Mouse (Mus musculus) MEL (cell line): ENCODE results near the gene Stra6.

ENCODE experiments used
- BHLHE40 ChIP-seq: IDR thresholded peaks from 2 replicates; pipeline ENCODE4 v1.6.1; 2012; ENCODE audit warnings: low read depth, mild to moderate bottlenecking, inconsistent platforms, low read length, improper control_type of control experiment, borderline replicate concordance
- CHD1 ChIP-seq: IDR thresholded peaks from 2 replicates; pipeline ENCODE4 v1.6.1; 2012; ENCODE audit warnings: low read depth, mild to moderate bottlenecking, inconsistent platforms, low read length, improper control_type of control experiment
- CTCF ChIP-seq, 3 experiments: IDR thresholded peaks in 2 of 3; conservative IDR thresholded peaks in 1 of 3; 2 replicates each; pipeline ENCODE4 v1.5.1; 2011 to 2012; ENCODE audit warnings: low read length in 3 of 3, low read depth in 2 of 3, mild to moderate bottlenecking in 2 of 3, improper control_type of control experiment in 1 of 3, inconsistent platforms in 1 of 3, mixed read lengths in 1 of 3, moderate library complexity in 1 of 3; ENCODE audit not compliant: control insufficient read depth in 1 of 3, insufficient read depth in 1 of 3, poor library complexity in 1 of 3, severe bottlenecking in 1 of 3
- E2F4 ChIP-seq: IDR thresholded peaks from 2 replicates; pipeline ENCODE4 v1.6.1; 2011; ENCODE audit warnings: low read depth, low read length, improper control_type of control experiment, borderline replicate concordance
- ELF1 ChIP-seq: IDR thresholded peaks from 2 replicates; pipeline ENCODE4 v1.6.1; 2014; ENCODE audit warnings: low read depth, mild to moderate bottlenecking, inconsistent platforms, low read length, improper control_type of control experiment, moderate library complexity
- EP300 ChIP-seq, 2 experiments: IDR thresholded peaks; 2 replicates each; pipeline ENCODE4 v1.6.1; 2011; ENCODE audit warnings: improper control_type of control experiment in 2 of 2, low read length in 2 of 2, low read depth in 1 of 2, mild to moderate bottlenecking in 1 of 2
- GATA1 ChIP-seq: IDR thresholded peaks from 2 replicates; pipeline ENCODE4 v1.6.1; 2011; ENCODE audit warnings: low read depth, low read length, improper control_type of control experiment
- KAT2A ChIP-seq: conservative IDR thresholded peaks from 2 replicates; pipeline ENCODE4 v1.6.1; 2012; ENCODE audit warnings: low read depth, low read length, improper control_type of control experiment, inconsistent platforms
- POLR2A ChIP-seq, 2 experiments: IDR thresholded peaks; 2 replicates each; pipeline ENCODE4 v1.6.1; 2011 to 2012; ENCODE audit warnings: low read length in 2 of 2, mild to moderate bottlenecking in 2 of 2, control low read depth in 1 of 2, improper control_type of control experiment in 1 of 2, low read depth in 1 of 2, moderate library complexity in 1 of 2; ENCODE audit not compliant: control insufficient read depth in 1 of 2, insufficient read depth in 1 of 2, poor library complexity in 1 of 2
- POLR2AphosphoS2 ChIP-seq: IDR thresholded peaks from 2 replicates; pipeline ENCODE4 v1.6.1; 2011; ENCODE audit warnings: low read length, improper control_type of control experiment
- POLR2AphosphoS5 ChIP-seq: IDR thresholded peaks from 2 replicates; pipeline ENCODE4 v1.6.1; 2012; ENCODE audit warnings: low read depth, borderline replicate concordance, mild to moderate bottlenecking, inconsistent platforms, low read length, moderate library complexity, mixed read lengths
- SMC3 ChIP-seq: IDR thresholded peaks from 2 replicates; pipeline ENCODE4 v1.6.1; 2011; ENCODE audit warnings: low read depth, low read length, improper control_type of control experiment
- TCF12 ChIP-seq: IDR thresholded peaks from 2 replicates; pipeline ENCODE4 v1.6.1; 2014; ENCODE audit warnings: low read depth, mild to moderate bottlenecking, inconsistent platforms, low read length, improper control_type of control experiment, moderate library complexity
- USF1 ChIP-seq: IDR thresholded peaks from 2 replicates; pipeline ENCODE4 v1.6.1; 2014; ENCODE audit warnings: low read depth, mild to moderate bottlenecking, inconsistent platforms, low read length, improper control_type of control experiment, moderate library complexity

DNA sequence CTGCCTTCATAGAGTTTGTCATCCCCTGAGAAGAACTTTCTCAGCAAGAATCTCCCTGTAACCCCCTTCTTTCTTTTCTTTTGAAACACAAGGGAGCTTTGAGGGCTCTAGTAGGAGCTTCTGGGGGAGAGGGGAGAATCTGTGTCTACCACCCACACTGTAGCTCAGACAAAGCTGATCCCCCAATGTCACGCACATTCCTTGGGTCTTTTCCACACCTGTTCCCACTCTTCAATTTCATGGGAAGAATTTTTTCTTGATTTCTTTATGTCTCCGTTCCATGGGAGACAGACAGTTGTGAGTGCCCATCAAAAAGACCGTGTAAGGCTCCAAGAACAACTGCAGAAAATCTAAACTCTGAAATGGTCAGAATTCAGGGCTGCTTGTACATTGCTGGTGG is 105.3 kb downstream of the Stra6 start:
- TF ChIP-seq EP300 (IDR thresholded peaks at IDR 0.05; ENCODE audit: low read depth in 1 of 2, low read length in 2 of 2) (no peak), E2F4 (no peak), POLR2AphosphoS5 (no peak), TCF12 (no peak), USF1 (no peak), CTCF (IDR thresholded peaks at IDR 0.05 in 2 of 3, conservative IDR thresholded peaks at IDR 0.05 in 1 of 3; ENCODE audit: control insufficient read depth in 1 of 3, insufficient read depth in 1 of 3, low read depth in 2 of 3, low read length in 3 of 3, poor library complexity in 1 of 3, severe bottlenecking in 1 of 3) (no peak), POLR2A (IDR thresholded peaks at IDR 0.05; ENCODE audit: control insufficient read depth in 1 of 2, insufficient read depth in 1 of 2, low read depth in 1 of 2, low read length in 2 of 2, poor library complexity in 1 of 2) (no peak), ELF1 (no peak), SMC3 (no peak), KAT2A (no peak), BHLHE40 (no peak), GATA1 (no peak), CHD1 (no peak), POLR2AphosphoS2 (no peak)
